Mouse (Mus musculus) hindbrain, embryonic 10.5 days (tissue): ENCODE results near the gene Slc25a21. TPM values are rescaled to one million over a fixed set of nuclear protein-coding genes. Genes with fewer than 3 reads are reported as not detected.

Experiments
- DNase-seq: peaks from one replicate; pipeline ENCODE4 v3.0.0-alpha.2; 2017; ENCODE audit warnings: low spot score
- H3K27ac ChIP-seq: fragments of 300-500 bp; sonication (generic); 2 replicates; pipeline ENCODE4 v1.5.1; 2016; ENCODE audit warnings: mild to moderate bottlenecking, moderate library complexity
- H3K27me3 ChIP-seq: fragments of 300-500 bp; sonication (generic); 2 replicates; pipeline ENCODE4 v1.6.1; 2016; ENCODE audit warnings: mild to moderate bottlenecking; ENCODE audit not compliant: poor library complexity, insufficient read depth, severe bottlenecking
- H3K36me3 ChIP-seq: fragments of 300-500 bp; sonication (generic); 2 replicates; pipeline ENCODE4 v1.6.1; 2016; ENCODE audit warnings: mild to moderate bottlenecking, moderate library complexity
- H3K4me1 ChIP-seq: fragments of 300-500 bp; sonication (generic); replicated peaks from 2 replicates; pipeline ENCODE4 v1.6.1; 2016; ENCODE audit warnings: mild to moderate bottlenecking
- H3K4me3 ChIP-seq: fragments of 300-500 bp; sonication (generic); 2 replicates; pipeline ENCODE4 v1.5.1; 2016; ENCODE audit warnings: mild to moderate bottlenecking, moderate library complexity
- H3K9me3 ChIP-seq: fragments of 300-500 bp; sonication (generic); 2 replicates; pipeline ENCODE4 v1.6.1; 2016; ENCODE audit warnings: mild to moderate bottlenecking, moderate library complexity
- WGBS: fragments of 180-500 bp; shearing (Covaris S2); methylation state at CpG from one replicate; pipeline ENCODE4 v1.1.7; 2016; 5-methylcytosine and 5-hydroxymethylcytosine counted together
- polyA plus RNA-seq: library from polyadenylated mRNA; unstranded; fragments of >200 nt; fragmentation: Nextera tagmentation; extraction: Ambion mirVana; gene quantifications from 2 replicates; pipeline ENCODE4 v1.2.1, GENCODE M21; 2016

Slc25a21 gene
- polyA plus RNA-seq, 1 experiment from 2014 or later = 1.3 TPM

DNA sequence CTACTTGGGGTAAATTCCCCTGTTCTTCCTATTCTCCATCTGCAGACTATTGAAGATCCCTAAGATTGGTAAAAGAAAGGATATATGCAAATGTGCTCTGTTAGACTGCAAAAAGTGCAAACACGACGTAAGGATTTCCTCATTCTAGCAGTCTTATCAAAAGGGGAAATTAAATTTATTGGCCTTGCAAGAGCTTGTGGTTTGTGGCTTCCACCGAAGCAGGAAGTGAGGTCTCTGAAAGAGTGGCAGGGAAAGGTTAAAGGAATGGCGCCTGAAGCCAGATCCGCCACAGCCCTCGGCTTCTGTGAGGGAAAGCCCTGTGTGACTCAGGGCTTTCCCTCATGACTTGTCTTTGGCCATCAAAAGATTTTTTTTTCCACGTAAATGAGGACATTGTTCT is 519.7 kb downstream of the Slc25a21 start:
- Histone ChIP-seq H3K4me1 (peaks cover 7% of the 10 kb centered on the region), H3K4me3 (no peak overlapping the region), H3K36me3 (no peaks in the 10 kb centered on the region), H3K27ac (no peak overlapping the region), H3K9me3 (no peaks in the 10 kb centered on the region), H3K27me3 (peaks cover 60% of the 10 kb centered on the region)
- 73% methylated on average over 7 of the region's 7 CpGs for WGBS
- DNase-seq = no peak

DNA sequence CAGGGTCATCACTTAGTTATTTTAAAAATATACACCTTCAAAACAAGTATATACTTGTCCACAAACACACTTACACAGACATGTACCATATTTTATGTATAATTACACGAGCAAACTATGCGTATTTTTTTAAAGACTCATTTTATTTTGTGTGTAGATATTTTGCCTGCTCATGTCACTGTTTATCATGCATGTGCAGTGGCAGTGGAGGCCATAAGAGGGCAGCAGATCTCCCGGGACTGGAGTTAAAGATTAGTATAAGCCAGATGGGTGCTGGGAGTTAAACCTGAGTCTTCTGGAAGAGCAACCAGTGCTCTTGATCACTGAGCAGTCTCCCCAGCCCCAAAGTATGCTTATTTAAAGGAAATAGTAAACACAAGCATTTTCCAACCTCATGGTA is 522.5 kb downstream of the Slc25a21 start:
- 29% methylated on average over 3 of the region's 3 CpGs for WGBS
- no peaks in the 10 kb centered on the region for H3K4me1 ChIP-seq
- no peak for DNase-seq
- no peaks in the 10 kb centered on the region for H3K9me3 ChIP-seq
- no peak overlapping the region for H3K4me3 ChIP-seq
- no peaks in the 10 kb centered on the region for H3K36me3 ChIP-seq
- no peak overlapping the region for H3K27ac ChIP-seq
- H3K27me3 ChIP-seq = peaks cover 40% of the 10 kb centered on the region

- Histone ChIP-seq H3K27ac (no peak overlapping the region), H3K27me3 (peaks cover 13% of the 10 kb centered on the region; the same call in 1 of the 2 replicates), H3K4me1 (no peaks in the 10 kb centered on the region), H3K4me3 (no peak overlapping the region), H3K9me3 (no peaks in the 10 kb centered on the region), H3K36me3 (no peaks in the 10 kb centered on the region)
- WGBS = 97% methylated on average over 9 of the region's 9 CpGs
- DNase-seq = no peak
Observed at GRCm38 (mm10) chr12:56670795-56671194, 526.5 kb downstream of the Slc25a21 start.

DNA sequence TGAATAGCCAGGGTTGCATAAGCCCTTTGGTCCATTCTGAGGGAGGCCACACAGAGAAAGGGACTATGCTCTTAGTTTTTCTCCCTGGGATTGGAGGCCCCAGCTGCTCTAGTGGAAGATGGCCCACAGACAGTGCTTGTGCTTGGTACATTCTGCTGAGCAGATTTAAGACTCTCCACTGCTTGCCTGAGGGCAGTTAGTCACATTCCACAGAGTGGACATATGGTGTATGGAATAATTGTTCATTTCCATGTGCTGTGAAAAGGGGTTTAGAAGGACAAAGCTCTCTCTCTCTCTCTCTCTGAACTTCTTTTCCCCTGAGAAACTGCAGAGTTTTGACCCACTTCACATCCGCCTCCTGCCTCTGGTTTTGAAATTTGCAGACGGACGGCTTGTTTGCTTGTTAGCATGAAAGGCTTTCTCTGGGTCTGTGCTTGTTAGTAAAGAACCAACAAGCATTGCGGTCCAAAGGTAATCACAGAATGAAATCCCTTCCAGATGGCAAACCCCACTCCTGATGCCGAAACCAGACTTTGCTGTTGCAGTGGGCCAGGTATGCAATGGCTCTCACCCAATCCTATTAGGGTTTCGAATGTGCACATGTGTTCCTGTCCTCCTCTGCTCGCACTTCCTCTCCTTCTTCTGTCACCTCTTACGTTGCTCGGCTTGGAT is 527.7 kb downstream of the Slc25a21 start:
- Histone ChIP-seq H3K9me3 (no peaks in the 10 kb centered on the region), H3K36me3 (no peaks in the 10 kb centered on the region)

More for the DNA sequence above, 527.7 kb downstream of the Slc25a21 start:
- Histone ChIP-seq H3K27me3 (0 out of 2 replicates have a peak, but pooled peaks cover 8% of the 10 kb centered on the region), H3K4me1 (no peaks in the 10 kb centered on the region), H3K27ac (no peak overlapping the region), H3K4me3 (no peak overlapping the region)
- 76% methylated on average over 9 of the region's 9 CpGs for WGBS
- DNase-seq = no peak

Other genes with a start within 250 kb of the Slc25a21 start
- 54.8 and 75.7 TPM in 2 replicates for gene Prps1l3, start 32.9 kb upstream of the Slc25a21 start, polyA plus RNA-seq
- 6.7 and 8.5 TPM in 2 replicates for gene Mipol1, start 33.0 kb upstream of the Slc25a21 start, polyA plus RNA-seq